Mouse (Mus musculus): Measurements from ENCODE around the gene Pgam1. TPM values are rescaled to one million over a fixed set of nuclear protein-coding genes. Genes with fewer than 3 reads are reported as not detected.

Pgam1 gene
- total RNA-seq, 2 experiments from 2014 or later = 526 to 534 TPM

Other genes with a start within 250 kb of the Pgam1 start
- 10 to 100 TPM; 55.1 to 57.2 TPM for gene Slit1, start 168.3 kb upstream of the Pgam1 start, total RNA-seq (2021)
- gene Arhgap19, start 109.9 kb upstream of the Pgam1 start, total RNA-seq (2021) = 1 to 10 TPM; 3.2 to 3.6 TPM
- gene Frat1, start 82.0 kb upstream of the Pgam1 start, total RNA-seq (2021) = 10 to 100 TPM; 17.5 to 19.1 TPM
- gene Frat2, start 63.8 kb upstream of the Pgam1 start, total RNA-seq (2021) = 10 to 100 TPM; 11.0 to 11.6 TPM
- 10 to 100 TPM; 38.5 to 40.3 TPM for gene Rrp12, start 15.8 kb upstream of the Pgam1 start, total RNA-seq (2021)
- 10 to 100 TPM; 23.7 to 29.0 TPM for gene Exosc1, start 21.5 kb downstream of the Pgam1 start, total RNA-seq (2021)
- 10 to 100 TPM; 55.0 to 69.5 TPM for gene Zdhhc16, start 21.6 kb downstream of the Pgam1 start, total RNA-seq (2021)
- gene Mms19, start 69.2 kb downstream of the Pgam1 start, total RNA-seq (2021) = 10 to 100 TPM; 30.1 to 39.8 TPM
- gene Ubtd1, start 69.8 kb downstream of the Pgam1 start, total RNA-seq (2021) = 10 to 100 TPM; 13.2 to 13.4 TPM
- under 1 TPM in 1 of 2 experiments, not detected in 1; 0.32 TPM for gene Ankrd2, start 124.1 kb downstream of the Pgam1 start, total RNA-seq (2021)
- gene Hoga1, start 133.7 kb downstream of the Pgam1 start, total RNA-seq (2021) = 1 to 10 TPM; 7.2 to 7.4 TPM
- gene 4933411K16Rik, start 140.3 kb downstream of the Pgam1 start, total RNA-seq (2021) = 1 to 10 TPM; 1.1 to 1.5 TPM
- 10 to 100 TPM; 71.3 to 73.3 TPM for gene Morn4, start 174.4 kb downstream of the Pgam1 start, total RNA-seq (2021)
- gene Pi4k2a, start 178.5 kb downstream of the Pgam1 start, total RNA-seq (2021) = 10 to 100 TPM; 46.3 to 47.0 TPM
- 10 to 100 TPM; 20.6 to 21.4 TPM for gene Avpi1, start 217.1 kb downstream of the Pgam1 start, total RNA-seq (2021)
- gene Marveld1, start 235.5 kb downstream of the Pgam1 start, total RNA-seq (2021) = 10 to 100 TPM; 11.7 to 13.5 TPM